Mouse (Mus musculus): ENCODE measurements at regions not wholly inside any gene's neighbourhood (a gene's known extent, or its start where the extent isn't known, plus 50 kb on each side); places are given as distances from the start of the nearest gene placed in this dataset.

GRCm38 (mm10) chr1:76373931-76374330 is 827.9 kb downstream of the Slc4a3 start:
- TF ChIP-seq CTCF (IDR thresholded peaks at IDR 0.05; ENCODE audit: extremely low read depth, insufficient read length, insufficient replicate concordance, low read depth, low read length) (no peak), POLR2A (IDR thresholded peaks at IDR 0.05; ENCODE audit: low read depth, low read length) (no peak)
